ENCODE assay signal across 15 mouse cellular contexts in the genomic region with DNA sequence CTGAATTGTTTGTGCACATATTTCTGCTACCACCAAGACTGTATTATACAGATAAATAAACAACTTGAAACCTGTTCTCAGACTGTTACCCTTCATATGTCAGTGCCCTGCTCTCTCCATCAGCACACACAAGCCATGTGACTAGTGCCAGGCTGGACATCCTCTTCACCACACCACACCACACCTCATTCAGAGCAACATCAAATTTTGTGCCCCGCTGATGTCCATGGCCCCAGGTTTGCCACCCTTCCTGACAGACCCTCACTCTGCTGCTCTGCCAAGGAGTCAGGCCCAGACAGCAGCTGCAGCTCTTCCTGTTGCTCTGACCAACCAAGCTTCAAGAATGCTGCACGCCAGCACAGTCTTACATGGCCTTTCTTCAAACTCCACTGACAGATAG.
"Had no signal": no experiment of that assay in that cellular context is flagged by ENCODE, and none has a peak within 500 bp of the region (broad histone marks: within the 10 kb centered on the region; RNA-seq: fewer than 3 reads in every experiment).

No protein-coding gene starts in this region.

- DNase-seq: kidney, adult 18-20 months; kidney, postnatal 10 days; kidney, postnatal 4 days; liver, embryonic 13.5 days; lung, adult 2 months; retina, postnatal 1 day; right cerebral cortex, postnatal 4 days; spleen, adult 18-20 months; thymus, adult 18-20 months; thymus, postnatal 14 days had no signal

- H3K27me3 ChIP-seq: liver, embryonic 13.5 days; midbrain, embryonic 15.5 days had no signal

- H3K9ac ChIP-seq: liver, embryonic 13.5 days; midbrain, embryonic 15.5 days had no signal

- ATAC-seq: lung, postnatal 0 days; midbrain, embryonic 15.5 days had no signal

- H3K4me3 ChIP-seq: left cerebral cortex, adult 2 months; limb, embryonic 10.5 days; liver, embryonic 13.5 days; midbrain, embryonic 10.5 days; midbrain, embryonic 15.5 days had no signal

- H3K4me2 ChIP-seq: liver, embryonic 13.5 days; midbrain, embryonic 15.5 days had no signal

- H3K9me3 ChIP-seq: limb, embryonic 10.5 days; liver, embryonic 13.5 days; midbrain, embryonic 10.5 days; midbrain, embryonic 15.5 days had no signal

- H3K27ac ChIP-seq: limb, embryonic 10.5 days; liver, embryonic 13.5 days had no signal
